Mouse (Mus musculus) small intestine, adult 2 months (tissue): ENCODE results near the gene Bpnt1. TPM values are rescaled to one million over a fixed set of nuclear protein-coding genes. Genes with fewer than 3 reads are reported as not detected.

Experiments
- H3K27ac ChIP-seq: fragments of 200-500 bp; 2 replicates; pipeline ENCODE4 v1.5.1; 2012; ENCODE audit warnings: low read depth, low read length, control low read depth, inconsistent platforms; ENCODE audit not compliant: insufficient read depth
- H3K27me3 ChIP-seq: fragments of 200-500 bp; 2 replicates; pipeline ENCODE4 v1.6.1; 2012; ENCODE audit warnings: mild to moderate bottlenecking, moderate library complexity, low read length, inconsistent platforms; ENCODE audit not compliant: control insufficient read depth, insufficient read depth
- H3K36me3 ChIP-seq: fragments of 200-500 bp; 2 replicates; pipeline ENCODE4 v1.6.1; 2012; ENCODE audit warnings: mild to moderate bottlenecking, low read length, control low read depth, inconsistent platforms; ENCODE audit not compliant: control insufficient read depth, insufficient read depth
- H3K4me1 ChIP-seq: fragments of 200-500 bp; 2 replicates; pipeline ENCODE4 v1.6.1; 2012; ENCODE audit warnings: low read length, inconsistent platforms, mixed read lengths; ENCODE audit not compliant: control insufficient read depth, insufficient read depth, insufficient read length
- H3K4me3 ChIP-seq: fragments of 200-500 bp; 2 replicates; pipeline ENCODE4 v1.5.1; 2012; ENCODE audit warnings: low read depth, mild to moderate bottlenecking, control low read depth, inconsistent platforms, low read length, moderate library complexity
- CTCF ChIP-seq: fragments of 200-500 bp; IDR thresholded peaks from 2 replicates; pipeline ENCODE4 v1.5.1; 2012; ENCODE audit warnings: low read depth, mild to moderate bottlenecking, control low read depth, inconsistent platforms, low read length, moderate library complexity, mixed read lengths; ENCODE audit not compliant: insufficient replicate concordance, insufficient read length; ENCODE audit errors: extremely low read depth
- POLR2A ChIP-seq: fragments of 200-500 bp; IDR thresholded peaks from 2 replicates; pipeline ENCODE4 v1.6.1; 2012; ENCODE audit warnings: low read depth, mild to moderate bottlenecking, control low read depth, inconsistent platforms, low read length, moderate library complexity
- WGBS: fragments of 180-500 bp; shearing (Covaris S2); methylation state at CpG from one replicate; pipeline ENCODE4 v1.1.7; 2018; 5-methylcytosine and 5-hydroxymethylcytosine counted together
- polyA plus RNA-seq: library from polyadenylated mRNA; depleted of rRNA; stranded (reverse); fragments of >200 nt; gene quantifications from 2 replicates; pipeline ENCODE4 v1.2.3, GENCODE M21; 2012

Bpnt1 gene
- polyA plus RNA-seq, 1 experiment = 340 TPM

DNA sequence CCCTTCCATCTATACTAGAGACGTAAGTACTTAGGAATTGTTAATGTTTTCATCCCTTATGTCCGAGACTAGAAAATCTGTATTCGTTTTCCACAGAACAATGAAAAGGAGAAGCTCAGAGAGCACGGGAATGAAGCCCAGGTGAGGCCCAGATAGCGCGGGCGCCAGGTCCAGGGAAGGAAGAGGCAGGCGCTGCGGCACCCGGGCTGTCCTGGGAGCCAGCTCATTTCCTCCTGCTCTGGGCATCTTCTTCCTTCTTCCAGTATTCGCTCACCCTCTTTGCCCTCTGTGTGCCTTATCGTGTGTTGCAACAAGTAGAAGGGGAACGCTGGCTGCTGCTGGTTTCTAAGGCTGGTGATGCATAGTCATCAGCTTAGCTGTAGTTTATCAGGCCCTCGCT is 17.8 kb downstream of the Bpnt1 start:
- TF ChIP-seq POLR2A (no peak), CTCF (no peak)
- no peak overlapping the region for H3K27ac ChIP-seq
- peaks cover 73% of the 10 kb centered on the region for H3K36me3 ChIP-seq
- WGBS = 91% methylated on average over 14 of the region's 14 CpGs
- H3K4me3 ChIP-seq = no peak overlapping the region
- H3K27me3 ChIP-seq = no peaks in the 10 kb centered on the region
- H3K4me1 ChIP-seq = no peaks in the 10 kb centered on the region

GRCm38 (mm10) chr1:185350611-185351010 is 18.7 kb downstream of the Bpnt1 start:
- no peaks in the 10 kb centered on the region for H3K4me1 ChIP-seq
- TF ChIP-seq CTCF (no peak), POLR2A (no peak)
- no peak overlapping the region for H3K27ac ChIP-seq
- no peak overlapping the region for H3K4me3 ChIP-seq
- no peaks in the 10 kb centered on the region for H3K27me3 ChIP-seq
- H3K36me3 ChIP-seq = peaks cover 73% of the 10 kb centered on the region
- 94% methylated on average over 4 of the region's 4 CpGs for WGBS

- Histone ChIP-seq H3K4me3 (no peak overlapping the region), H3K27me3 (no peaks in the 10 kb centered on the region), H3K36me3 (peaks cover 67% of the 10 kb centered on the region), H3K4me1 (no peaks in the 10 kb centered on the region), H3K27ac (no peak overlapping the region)
- WGBS = 86% methylated on average over 12 of the region's 12 CpGs
- TF ChIP-seq CTCF (no peak), POLR2A (no peak)
Measured at GRCm38 (mm10) chr1:185352151-185352550, 20.2 kb downstream of the Bpnt1 start.

DNA sequence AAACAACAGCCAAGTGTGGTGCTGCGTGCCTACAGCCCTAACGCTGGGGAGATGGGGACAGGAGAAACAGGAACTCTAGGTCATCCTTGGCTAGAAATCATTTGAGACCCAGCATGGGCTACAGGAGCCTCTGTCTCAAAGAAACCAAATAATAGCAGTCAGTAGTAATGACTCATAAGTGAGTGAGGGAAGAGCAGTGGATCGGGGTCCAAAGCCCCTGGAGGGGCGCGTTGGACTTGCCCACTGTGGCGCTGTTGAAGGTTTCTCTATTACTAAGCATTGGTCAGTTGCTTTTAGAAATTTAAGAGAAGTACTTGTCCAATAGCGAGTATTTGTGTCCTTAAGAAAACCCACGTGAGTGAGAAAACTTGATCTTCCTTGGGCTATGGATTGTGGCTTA is 21.4 kb downstream of the Bpnt1 start:
- Histone ChIP-seq H3K4me3 (no peak overlapping the region), H3K36me3 (peaks cover 64% of the 10 kb centered on the region)
- 93% methylated on average over 8 of the region's 8 CpGs for WGBS

DNA sequence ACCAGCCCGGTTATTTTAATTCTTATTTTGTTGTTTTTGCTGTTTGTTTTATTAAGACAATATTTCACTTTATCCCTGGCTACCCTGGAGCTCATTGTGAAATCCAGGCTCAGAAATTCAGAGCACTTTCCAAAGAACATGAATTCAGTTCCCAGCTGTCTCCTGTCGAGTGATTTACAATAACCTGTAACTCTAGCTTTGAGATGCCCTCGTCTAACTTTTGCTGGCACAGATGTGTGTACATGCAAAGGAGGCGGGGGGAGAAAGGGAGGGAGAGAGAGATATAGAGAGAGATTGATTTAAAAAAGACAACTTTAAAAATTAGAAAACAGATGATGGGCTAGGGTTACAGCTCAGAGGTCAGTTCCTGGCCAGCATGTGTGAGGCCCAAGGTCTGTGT is 22.8 kb downstream of the Bpnt1 start:
- Histone ChIP-seq H3K27me3 (no peaks in the 10 kb centered on the region), H3K36me3 (peaks cover 56% of the 10 kb centered on the region), H3K27ac (no peak overlapping the region), H3K4me3 (no peak overlapping the region), H3K4me1 (no peaks in the 10 kb centered on the region)
- 81% methylated on average over 4 of the region's 4 CpGs for WGBS
- no peak for TF ChIP-seq POLR2A
- no peak for TF ChIP-seq CTCF

More for the DNA sequence above, 21.4 kb downstream of the Bpnt1 start:
- Histone ChIP-seq H3K27ac (no peak overlapping the region), H3K27me3 (no peaks in the 10 kb centered on the region), H3K4me1 (no peaks in the 10 kb centered on the region)
- TF ChIP-seq CTCF = no peak
- no peak for TF ChIP-seq POLR2A

DNA sequence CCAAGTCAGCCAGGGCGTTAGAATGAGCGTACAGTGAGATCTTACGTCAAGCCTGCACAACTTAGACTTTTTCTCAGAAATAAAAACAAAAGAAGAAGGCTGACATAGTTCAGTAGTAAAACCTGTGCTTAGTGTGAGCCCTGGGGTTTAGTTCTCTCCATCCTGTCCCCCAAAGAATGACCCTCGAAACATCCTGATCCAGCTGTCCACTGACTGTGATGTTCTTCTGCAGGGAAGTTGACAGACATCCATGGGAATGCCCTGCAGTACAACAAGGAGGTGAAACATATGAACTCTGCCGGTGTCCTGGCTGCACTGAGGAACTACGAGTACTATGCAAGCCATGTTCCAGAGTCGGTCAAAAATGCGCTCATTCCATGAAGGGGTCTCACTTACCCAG is 24.3 kb downstream of the Bpnt1 start:
- no peak overlapping the region for H3K4me3 ChIP-seq
- 96% methylated on average over 8 of the region's 8 CpGs for WGBS
- no peak for TF ChIP-seq CTCF
- TF ChIP-seq POLR2A = no peak
- peaks cover 44% of the 10 kb centered on the region for H3K36me3 ChIP-seq
- no peaks in the 10 kb centered on the region for H3K27me3 ChIP-seq
- no peaks in the 10 kb centered on the region for H3K4me1 ChIP-seq
- no peak overlapping the region for H3K27ac ChIP-seq

DNA sequence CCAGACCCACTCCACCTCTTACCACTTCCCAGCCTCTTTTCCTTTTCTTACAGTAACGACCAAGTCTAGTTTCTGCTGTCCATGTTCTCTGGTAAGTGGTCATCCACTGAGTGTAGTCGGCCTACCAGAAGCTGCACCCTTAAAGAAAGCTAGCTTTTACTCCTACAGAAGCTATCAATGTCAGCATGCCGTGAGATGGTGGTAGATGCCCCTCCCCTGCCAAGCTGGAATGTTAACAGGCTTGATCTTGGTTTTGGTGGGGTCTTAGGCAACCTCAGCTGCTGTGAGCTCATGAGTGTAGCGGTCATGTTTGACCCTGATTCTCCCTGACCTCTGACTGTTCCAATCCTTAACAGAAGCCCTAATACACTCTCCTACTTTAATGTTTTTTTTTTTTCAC is 26.3 kb downstream of the Bpnt1 start:
- WGBS = 85% methylated on average over 4 of the region's 4 CpGs
- Histone ChIP-seq H3K27ac (no peak overlapping the region), H3K4me1 (no peaks in the 10 kb centered on the region), H3K36me3 (peaks cover 32% of the 10 kb centered on the region), H3K27me3 (no peaks in the 10 kb centered on the region), H3K4me3 (no peak overlapping the region)
- TF ChIP-seq CTCF = no peak
- TF ChIP-seq POLR2A = no peak
